ENCODE assay signal across 20 mouse cellular contexts in genomic region chr10:122310646-122311193, GRCm38 (mm10).
"Had no signal": no experiment of that assay in that cellular context is flagged by ENCODE, and none has a peak within 500 bp of the region (broad histone marks: within the 10 kb centered on the region; RNA-seq: fewer than 3 reads in every experiment).

No protein-coding gene starts in this region.

- H3K4me1 ChIP-seq: midbrain, embryonic 10.5 days; midbrain, embryonic 12.5 days; neural tube, embryonic 13.5 days; neural tube, embryonic 15.5 days; stomach, embryonic 15.5 days had no signal

- H3K27ac ChIP-seq: midbrain, embryonic 10.5 days; midbrain, embryonic 12.5 days; neural tube, embryonic 13.5 days; neural tube, embryonic 15.5 days; stomach, embryonic 15.5 days; stomach, postnatal 0 days had no signal

- H3K4me2 ChIP-seq: lung, embryonic 14.5 days; midbrain, embryonic 12.5 days; neural tube, embryonic 13.5 days; neural tube, embryonic 15.5 days; stomach, embryonic 15.5 days had no signal

- H3K27me3 ChIP-seq: midbrain, embryonic 12.5 days; neural tube, embryonic 13.5 days; neural tube, embryonic 15.5 days; stomach, embryonic 15.5 days had no signal

- H3K4me3 ChIP-seq: midbrain, embryonic 10.5 days; midbrain, embryonic 12.5 days; myocyte; neural tube, embryonic 13.5 days; neural tube, embryonic 15.5 days; stomach, embryonic 15.5 days had no signal

- H3K36me3 ChIP-seq: midbrain, embryonic 10.5 days; midbrain, embryonic 12.5 days; neural tube, embryonic 13.5 days; neural tube, embryonic 15.5 days; stomach, embryonic 15.5 days had no signal

- ATAC-seq: midbrain, embryonic 16.5 days had no signal

- H3K9ac ChIP-seq: lung, embryonic 14.5 days; midbrain, embryonic 12.5 days; neural tube, embryonic 13.5 days; neural tube, embryonic 15.5 days; stomach, embryonic 15.5 days had no signal

- H3K9me3 ChIP-seq: midbrain, embryonic 10.5 days; midbrain, embryonic 12.5 days; neural tube, embryonic 13.5 days; neural tube, embryonic 15.5 days; stomach, embryonic 15.5 days had no signal

- DNase-seq: lung, adult 18-20 months; lung, embryonic 14.5 days; lung, postnatal 10 days; lung, postnatal 4 days; midbrain, embryonic 14.5 days; retina, postnatal 1 day; right cerebral cortex, adult 18-20 months; right cerebral cortex, postnatal 25 days; right cerebral cortex, postnatal 4 days; spleen, adult 18-20 months; thymus, postnatal 14 days; thymus, postnatal 36 days had no signal
